Mouse (Mus musculus) stomach, postnatal 0 days (tissue): ENCODE results near the gene Thap12.

Experiments
- CTCF ChIP-seq: IDR thresholded peaks from 2 replicates; pipeline ENCODE4 v1.5.1; 2016; ENCODE audit warnings: antibody characterized with exemption, low read depth, mild to moderate bottlenecking, moderate library complexity
- EP300 ChIP-seq: optimal IDR thresholded peaks from 2 replicates; pipeline ENCODE3; 2016; ENCODE audit warnings: antibody characterized with exemption

DNA sequence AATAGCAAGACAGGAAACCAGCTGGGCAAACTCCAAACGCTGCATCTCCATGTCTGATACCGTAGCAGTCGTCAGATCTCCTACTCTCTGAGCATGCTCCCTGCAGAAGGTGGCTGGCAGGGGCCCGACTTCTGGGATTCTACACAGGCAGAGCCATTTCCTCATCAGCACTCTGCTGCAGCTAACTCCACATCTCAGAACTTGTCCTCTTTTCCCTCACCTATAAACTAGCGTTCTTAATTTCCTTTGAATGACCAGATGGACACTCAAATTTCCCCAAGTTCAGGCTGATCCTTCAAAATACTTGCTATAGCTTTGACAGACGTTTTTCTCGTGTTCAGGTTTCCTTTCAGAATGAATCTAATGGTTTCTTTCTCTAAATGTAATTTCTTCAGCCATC lies 1.1 kb upstream of the Thap12 start:
- TF ChIP-seq CTCF (no peak), EP300 (no peak)
